Mouse (Mus musculus): Measurements from ENCODE around the gene Tex29. TPM values are rescaled to one million over a fixed set of nuclear protein-coding genes. Genes with fewer than 3 reads are reported as not detected.

Tex29 gene
- polyA plus RNA-seq, 1 experiment from 2014 or later: 0.57 TPM

- H3K4me3 ChIP-seq: no peak overlapping the region
- no peaks in the 10 kb centered on the region for H3K27me3 ChIP-seq
- 0 out of 2 replicates have a peak overlapping the region, but pooled peaks have one; percentile 11 for H3K9ac ChIP-seq (replicated peaks)
- ATAC-seq (ENCODE audit: low FRiP score, low read depth): no peak; the same call in 1 of the 2 replicates
- H3K4me1 ChIP-seq: peaks cover 33% of the 10 kb centered on the region
- H3K9me3 ChIP-seq: peaks cover 15% of the 10 kb centered on the region
- H3K36me3 ChIP-seq: no peaks in the 10 kb centered on the region
- no peak overlapping the region for H3K4me2 ChIP-seq (replicated peaks)
- H3K27ac ChIP-seq (replicated peaks): peak overlapping the region; percentile 84
- 95% methylated on average over 2 of the region's 2 CpGs for WGBS
Observed at GRCm38 (mm10) chr8:11886824-11887223, 46.5 kb downstream of the Tex29 start.

DNA sequence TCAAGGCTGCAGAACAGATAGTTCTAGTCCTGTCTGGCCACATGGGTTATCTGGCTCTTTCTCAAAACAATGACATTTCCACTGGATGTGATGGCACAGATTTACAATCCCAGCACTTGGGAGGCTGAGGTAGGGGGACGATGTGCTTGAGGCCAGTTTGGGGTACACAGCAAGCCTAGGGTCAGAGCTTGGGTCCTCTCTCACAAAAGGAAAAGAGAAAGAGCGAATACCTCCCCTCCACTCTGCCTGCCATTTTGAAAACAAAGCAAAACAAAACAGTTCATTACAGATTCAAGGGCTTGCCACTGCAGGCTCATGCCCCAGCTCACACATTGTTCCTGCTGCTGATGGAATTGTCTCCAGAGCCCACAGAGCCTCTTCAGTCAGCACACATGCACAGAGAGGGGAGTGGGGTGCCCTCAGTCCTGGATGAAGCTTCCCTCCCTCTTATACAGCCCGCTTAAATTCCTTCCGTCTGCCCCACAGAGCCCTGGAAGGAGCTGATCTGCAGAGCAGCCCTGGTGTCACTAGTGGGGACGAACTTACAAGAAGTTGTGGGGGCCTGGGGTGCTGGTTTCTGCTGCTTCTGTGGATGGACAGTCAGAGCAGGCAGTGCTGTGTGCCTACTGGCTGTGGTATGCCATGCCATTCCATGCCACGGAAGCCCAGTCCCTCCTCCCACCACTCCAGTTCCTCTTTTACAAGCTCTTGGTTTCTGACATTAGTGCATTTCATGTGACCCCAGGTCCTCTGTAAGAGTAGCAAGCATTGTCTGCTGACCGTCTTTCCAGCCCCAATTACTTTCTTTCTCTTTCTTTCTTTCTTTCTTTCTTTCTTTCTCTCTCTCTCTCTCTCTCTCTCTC is 49.1 kb downstream of the Tex29 start:
- H3K9me3 ChIP-seq: 0 out of 2 replicates have a peak, but pooled peaks cover 2% of the 10 kb centered on the region
- H3K27ac ChIP-seq (replicated peaks): peak overlapping the region; percentile 71
- H3K4me1 ChIP-seq: peaks cover 33% of the 10 kb centered on the region
- no peak overlapping the region for H3K4me2 ChIP-seq (replicated peaks)
- H3K27me3 ChIP-seq: no peaks in the 10 kb centered on the region
- H3K4me3 ChIP-seq: no peak overlapping the region
- no peak overlapping the region; the same call in 1 of the 2 replicates for H3K9ac ChIP-seq (replicated peaks)
- 30% methylated on average over 7 of the region's 7 CpGs for WGBS
- 0 out of 2 replicates have a peak, but pooled peaks have one; percentile 51 for ATAC-seq (ENCODE audit: low FRiP score, low read depth)
- H3K36me3 ChIP-seq: no peaks in the 10 kb centered on the region

- Histone ChIP-seq H3K27ac (replicated peaks) (no peak overlapping the region), H3K4me2 (replicated peaks) (no peak overlapping the region), H3K4me3 (no peak overlapping the region), H3K27me3 (no peaks in the 10 kb centered on the region), H3K9me3 (no peaks in the 10 kb centered on the region), H3K4me1 (peaks cover 21% of the 10 kb centered on the region), H3K36me3 (no peaks in the 10 kb centered on the region), H3K9ac (replicated peaks) (no peak overlapping the region)
- ATAC-seq (ENCODE audit: low FRiP score, low read depth): no peak
- 91% methylated on average over 2 of the region's 2 CpGs for WGBS
Observed at GRCm38 (mm10) chr8:11892756-11893155, 52.5 kb downstream of the Tex29 start.

- WGBS: 58% methylated on average over 13 of the region's 13 CpGs
- no peak overlapping the region for H3K9ac ChIP-seq (replicated peaks)
- no peak overlapping the region for H3K4me3 ChIP-seq
- H3K9me3 ChIP-seq: no peaks in the 10 kb centered on the region
- no peak overlapping the region for H3K27ac ChIP-seq (replicated peaks)
- no peak overlapping the region for H3K4me2 ChIP-seq (replicated peaks)
- ATAC-seq (ENCODE audit: low FRiP score, low read depth): no peak
- H3K36me3 ChIP-seq: no peaks in the 10 kb centered on the region
- 0 out of 2 replicates have a peak, but pooled peaks cover 8% of the 10 kb centered on the region for H3K27me3 ChIP-seq
- peaks cover 7% of the 10 kb centered on the region; the same call in 1 of the 2 replicates for H3K4me1 ChIP-seq
Observed at GRCm38 (mm10) chr8:11896022-11896662, 55.9 kb downstream of the Tex29 start.

- no peak for ATAC-seq (ENCODE audit: low FRiP score, low read depth)
- Histone ChIP-seq H3K27ac (replicated peaks) (no peak overlapping the region), H3K27me3 (0 out of 2 replicates have a peak, but pooled peaks cover 9% of the 10 kb centered on the region), H3K4me2 (replicated peaks) (no peak overlapping the region), H3K9me3 (no peaks in the 10 kb centered on the region), H3K9ac (replicated peaks) (no peak overlapping the region), H3K36me3 (no peaks in the 10 kb centered on the region), H3K4me3 (no peak overlapping the region), H3K4me1 (peaks cover 7% of the 10 kb centered on the region; the same call in 1 of the 2 replicates)
- 75% methylated on average over 10 of the region's 10 CpGs for WGBS
Observed at GRCm38 (mm10) chr8:11896677-11897076, 56.4 kb downstream of the Tex29 start.

GRCm38 (mm10) chr8:11898814-11899213 is 58.5 kb downstream of the Tex29 start:
- Histone ChIP-seq H3K36me3 (no peaks in the 10 kb centered on the region), H3K9ac (replicated peaks) (no peak overlapping the region), H3K27me3 (0 out of 2 replicates have a peak, but pooled peaks cover 9% of the 10 kb centered on the region), H3K4me3 (no peak overlapping the region), H3K4me2 (replicated peaks) (no peak overlapping the region), H3K27ac (replicated peaks) (no peak overlapping the region), H3K4me1 (peaks cover 7% of the 10 kb centered on the region; the same call in 1 of the 2 replicates), H3K9me3 (no peaks in the 10 kb centered on the region)
- ATAC-seq (ENCODE audit: low FRiP score, low read depth): no peak
- 89% methylated on average over 1 of the region's 1 CpGs for WGBS

Other genes starting within 250 kb of the Tex29 start
- gene Ankrd10, start 204.7 kb upstream of the Tex29 start, polyA plus RNA-seq (2016; fragmentation: Nextera tagmentation; extraction: Ambion mirVana): 119 TPM in 2 replicates
- gene 1700016D06Rik, start 139.4 kb upstream of the Tex29 start, polyA plus RNA-seq (2016; fragmentation: Nextera tagmentation; extraction: Ambion mirVana): 0.23 TPM in 1 of 2 replicates, not detected in the other
- 73.1 and 73.3 TPM in 2 replicates for gene Arhgef7, start 112.8 kb upstream of the Tex29 start, polyA plus RNA-seq (2016; fragmentation: Nextera tagmentation; extraction: Ambion mirVana)

Measured in midbrain, embryonic 12.5 days (tissue).